Mouse (Mus musculus) CH12F3 (cell line): ENCODE measurements around the gene Rala.

ENCODE experiments used
- in situ Hi-C: fragments of 300-500 bp; cut with MboI; formaldehyde crosslinking; loops from 2 replicates; pipeline ENCODE4 v1.14.3; 2020; ENCODE audit warnings: low sequenced_read_pairs

Gene Rala

DNA sequence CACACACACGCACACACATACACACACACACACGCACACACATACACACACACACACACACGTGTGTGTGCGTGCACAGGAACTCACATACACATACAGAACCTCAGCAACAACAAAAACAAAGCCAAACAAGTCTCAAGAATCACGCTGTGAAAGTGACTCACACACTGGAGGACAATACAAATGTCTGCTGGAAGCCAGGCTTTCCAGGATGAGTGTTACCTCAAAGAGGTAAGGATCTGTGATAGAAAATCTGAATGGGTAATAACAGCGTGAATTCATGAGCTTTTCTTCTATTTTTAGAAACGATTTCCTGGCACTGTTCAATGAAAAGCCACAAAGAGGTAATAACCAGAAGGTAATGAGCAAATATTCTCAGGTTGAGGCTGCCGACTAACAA lies 59.8 kb downstream of the Rala start:
- in situ Hi-C loops, result no loop called here

GRCm38 (mm10) chr13:17879061-17879460 lies 65.0 kb downstream of the Rala start:
- in situ Hi-C loops, result no loop called here

- in situ Hi-C loops, result no loop called here
These were observed 77.3 kb downstream of the Rala start for GRCm38 (mm10) chr13:17866741-17867140.

DNA sequence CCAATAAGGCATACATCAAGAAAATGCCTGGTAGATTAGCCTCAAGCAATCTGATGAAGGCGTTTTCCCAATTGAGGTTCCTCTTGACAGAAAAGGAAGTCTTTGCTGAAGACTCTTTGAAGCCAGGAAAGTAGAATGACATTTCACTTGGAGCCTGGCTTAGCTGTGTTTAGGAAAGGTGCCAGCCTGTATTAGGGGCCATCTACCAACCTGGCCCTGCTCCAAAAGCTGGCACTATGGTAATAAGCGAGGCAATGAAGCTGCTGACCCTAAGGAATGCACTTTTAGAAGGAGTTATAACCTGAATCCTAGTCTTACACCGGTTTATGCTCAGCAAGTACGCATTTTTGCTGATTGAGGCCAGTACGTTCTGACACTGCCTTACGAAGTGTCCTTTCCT lies 83.5 kb downstream of the Rala start:
- in situ Hi-C loops, result no loop called here

DNA sequence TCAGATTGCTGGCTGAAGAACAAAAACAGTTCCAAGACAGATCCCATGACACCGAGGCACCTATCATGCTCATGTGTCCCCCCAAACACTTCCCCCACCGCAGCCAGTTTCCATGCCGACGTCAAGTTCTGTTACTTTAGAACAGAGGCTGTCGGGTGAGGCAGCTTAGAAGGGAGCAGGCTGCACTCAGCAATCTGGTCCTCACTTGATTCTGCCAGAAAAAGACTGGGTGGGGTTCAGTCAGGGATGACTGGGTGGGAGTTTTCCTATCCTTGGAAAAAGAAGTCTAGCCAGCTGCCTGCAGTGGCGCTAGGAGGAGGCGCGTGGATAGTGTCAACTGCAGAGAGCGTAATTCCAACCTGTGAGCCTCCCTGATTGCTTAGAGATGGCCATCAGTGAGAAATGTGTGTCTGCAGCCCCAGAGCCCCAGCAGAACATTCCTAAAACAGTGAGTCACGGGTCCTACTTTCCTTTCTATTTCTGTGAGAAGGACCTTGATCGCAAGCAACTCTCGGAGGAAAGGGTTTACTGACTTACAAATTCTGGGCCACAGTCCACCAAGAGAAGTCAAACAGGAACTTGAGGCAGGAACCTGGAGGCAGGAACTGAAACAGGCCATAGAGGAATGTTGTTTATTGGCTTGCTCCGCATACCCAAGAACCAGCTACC lies 84.5 kb downstream of the Rala start:
- in situ Hi-C loops, result no loop called here

GRCm38 (mm10) chr13:17857046-17857445 lies 87.0 kb downstream of the Rala start:
- in situ Hi-C loops, result no loop called here

GRCm38 (mm10) chr13:17855492-17856138 lies 88.4 kb downstream of the Rala start:
- in situ Hi-C loops, result no loop called here

- in situ Hi-C loops, result no loop called here
These were observed 89.3 kb downstream of the Rala start for GRCm38 (mm10) chr13:17854755-17855154.

GRCm38 (mm10) chr13:17843336-17843735 lies 100.7 kb downstream of the Rala start:
- in situ Hi-C loops, result no loop called here

GRCm38 (mm10) chr13:17842756-17843155 lies 101.3 kb downstream of the Rala start:
- in situ Hi-C loops, result no loop called here

GRCm38 (mm10) chr13:17839137-17839536 lies 104.9 kb downstream of the Rala start:
- in situ Hi-C loops, result no loop called here

DNA sequence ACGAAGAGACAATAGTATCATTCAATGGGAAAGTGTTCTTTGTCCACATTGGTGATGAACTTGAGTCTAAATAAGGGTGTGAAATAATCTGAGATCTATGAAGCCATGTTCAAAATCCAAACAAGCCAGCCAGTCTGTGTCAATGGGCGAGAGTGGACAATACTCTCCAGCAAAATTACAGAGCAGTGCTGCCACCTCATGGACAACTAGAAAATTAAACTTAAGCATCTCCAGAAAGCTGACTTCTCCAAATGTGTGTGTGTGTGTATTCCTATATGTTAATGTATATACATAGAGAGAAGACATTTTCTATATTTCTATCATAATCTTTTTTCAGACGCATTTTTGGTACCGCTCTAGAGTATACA lies 105.6 kb downstream of the Rala start:
- in situ Hi-C loops, result no loop called here

- in situ Hi-C loops, result no loop called here
These were observed 106.2 kb downstream of the Rala start for GRCm38 (mm10) chr13:17837610-17838483.

- in situ Hi-C loops, result no loop called here
These were observed 107.2 kb downstream of the Rala start for GRCm38 (mm10) chr13:17836808-17837207.

DNA sequence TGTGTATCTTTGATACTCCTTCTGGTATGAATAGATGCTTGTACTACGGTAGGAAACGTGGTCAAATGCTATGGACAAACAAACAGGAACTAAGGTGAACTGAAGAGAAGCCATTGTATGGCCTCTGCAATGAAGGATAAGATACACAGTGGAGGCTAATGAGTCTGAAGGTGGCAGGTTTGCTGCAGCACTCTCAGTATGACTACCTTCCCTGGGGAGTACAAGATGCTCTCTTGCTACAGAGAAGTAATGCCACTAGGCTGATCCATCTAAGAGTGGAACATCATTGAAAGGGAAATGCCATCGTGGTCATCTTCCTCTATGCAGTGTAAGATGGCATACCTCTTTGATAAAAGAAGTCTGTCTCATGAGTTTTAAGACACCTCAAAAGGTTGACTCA lies 111.1 kb downstream of the Rala start:
- in situ Hi-C loops, result no loop called here
